Mouse (Mus musculus) mouse trophoblast stem cell (cell line): Measurements from ENCODE around the gene Sntg2.

Experiments used
- in situ Hi-C, 2 experiments: fragments of 300-500 bp; cut with MseI, MboI; formaldehyde crosslinking; loops; 2 replicates in 1 of 2; 3 replicates in 1 of 2; pipeline ENCODE4 v1.15.1; 2025

Sntg2 gene

DNA sequence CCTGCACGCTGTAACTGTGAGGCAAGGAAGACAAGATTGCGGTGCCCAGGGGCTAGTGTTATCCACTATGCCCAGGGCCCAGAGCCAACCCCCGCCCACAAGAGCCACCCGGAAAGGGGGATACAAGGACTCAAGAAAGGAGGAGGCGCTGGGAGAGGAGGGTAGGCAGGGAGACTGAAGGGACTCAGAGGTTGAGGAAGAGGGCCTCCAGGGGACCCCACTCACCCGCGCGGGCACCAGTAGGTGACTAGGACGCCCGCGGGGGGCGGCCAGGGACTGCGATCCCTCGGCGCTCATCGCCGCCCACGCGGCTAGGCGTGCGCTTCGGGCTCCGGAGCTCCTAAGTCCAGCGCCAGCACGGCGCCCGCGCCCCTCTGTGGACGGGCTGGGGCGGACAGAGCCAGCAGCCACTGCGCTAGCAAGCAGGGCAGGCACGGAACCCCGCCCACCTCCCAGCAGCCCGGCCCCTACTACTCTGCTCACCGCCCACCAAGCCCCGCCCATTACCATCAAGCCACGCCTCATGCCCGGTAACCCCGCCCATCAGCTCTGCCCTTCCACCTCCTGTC lies at the start of gene Sntg2:
TSS of gene Sntg2 (minus strand) at position 443 of the 569 bp plus-strand sequence.
- in situ Hi-C loops = loop anchor here in 1 of 2 experiments (10.0 to 25.0 kb wide), 2 partner anchors 318 to 461 kb away; no protein-coding TSS in a partner anchor

DNA sequence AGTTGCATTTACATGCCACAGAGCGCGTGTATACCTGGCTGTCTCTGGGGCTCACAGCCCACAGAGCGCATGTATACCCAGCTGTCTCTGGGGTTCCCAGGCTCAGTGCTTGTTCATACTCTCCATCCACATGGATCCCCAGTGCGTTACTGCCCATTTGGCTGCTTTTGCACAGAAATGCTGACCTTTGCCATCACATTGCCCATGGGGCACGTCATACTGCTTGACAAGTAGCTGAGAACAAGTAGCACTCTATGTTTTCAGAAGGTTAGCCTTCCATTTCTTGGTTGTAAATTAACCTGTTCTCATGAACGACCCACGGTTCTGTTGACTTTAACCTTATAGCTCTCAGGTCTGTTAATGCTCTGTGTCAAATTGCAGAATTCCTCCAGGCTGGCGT lies 43.4 kb upstream of the Sntg2 start:
- in situ Hi-C loops = no loop called here

DNA sequence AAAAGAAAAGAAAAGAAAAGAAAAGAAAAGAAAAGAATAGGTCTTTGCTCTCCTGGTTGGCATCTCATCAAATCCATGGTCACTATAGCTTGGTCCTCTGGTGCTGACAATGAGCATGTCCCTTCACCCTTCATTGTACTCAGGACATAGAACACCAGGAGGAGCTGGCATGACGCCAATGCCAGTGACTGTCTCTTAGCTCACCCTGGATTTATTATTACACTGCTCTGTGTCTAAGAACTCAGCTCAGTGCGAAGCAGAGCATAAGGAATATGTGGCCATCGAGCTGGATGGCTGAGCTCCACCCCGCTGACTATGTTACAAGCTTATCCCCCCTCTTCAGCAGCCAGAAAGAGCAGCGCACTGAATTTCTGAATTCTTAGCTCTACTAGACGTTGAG lies 42.8 kb upstream of the Sntg2 start:
- in situ Hi-C loops = no loop called here

GRCm38 (mm10) chr12:30402651-30403050 lies 29.5 kb upstream of the Sntg2 start:
- in situ Hi-C loops = no loop called here

DNA sequence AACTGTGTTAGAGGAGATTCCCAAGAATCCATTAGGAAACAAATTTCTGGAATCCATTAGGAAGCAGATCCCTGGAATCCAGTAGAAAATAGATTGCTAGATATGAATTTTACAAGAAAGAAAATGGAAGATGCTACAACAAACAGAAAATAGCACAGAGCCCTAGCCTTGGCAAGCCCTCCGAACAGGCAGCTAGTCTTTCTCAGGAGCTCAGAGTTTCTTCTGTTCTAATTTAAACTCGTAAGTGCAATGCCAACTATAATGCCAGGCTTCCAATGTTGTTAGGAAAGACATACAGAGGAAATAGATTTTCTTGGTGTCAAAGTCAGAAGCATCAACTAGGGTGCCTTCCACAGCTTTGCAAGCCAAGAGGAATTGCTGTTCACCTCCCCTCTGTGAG lies 27.4 kb upstream of the Sntg2 start:
- in situ Hi-C loops = no loop called here

DNA sequence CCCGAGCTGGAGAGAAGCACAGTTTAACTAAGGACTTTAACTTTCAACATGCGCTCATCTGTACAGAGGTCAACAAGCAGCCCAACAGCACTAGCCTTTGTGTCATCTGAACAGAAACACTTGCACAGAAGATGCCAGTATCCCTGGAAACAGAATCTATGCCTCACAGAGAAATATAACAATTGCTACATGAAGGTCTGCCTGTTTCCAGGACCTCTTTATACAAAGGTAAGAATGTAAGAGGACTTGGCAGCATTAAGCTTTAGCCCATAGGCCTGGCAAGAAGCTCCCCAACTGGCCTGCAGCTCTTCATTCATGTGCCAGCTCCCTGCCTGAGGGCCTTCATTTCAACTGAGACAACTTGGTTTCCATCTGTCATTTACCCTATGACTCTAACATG lies 26.9 kb upstream of the Sntg2 start:
- in situ Hi-C loops = no loop called here

DNA sequence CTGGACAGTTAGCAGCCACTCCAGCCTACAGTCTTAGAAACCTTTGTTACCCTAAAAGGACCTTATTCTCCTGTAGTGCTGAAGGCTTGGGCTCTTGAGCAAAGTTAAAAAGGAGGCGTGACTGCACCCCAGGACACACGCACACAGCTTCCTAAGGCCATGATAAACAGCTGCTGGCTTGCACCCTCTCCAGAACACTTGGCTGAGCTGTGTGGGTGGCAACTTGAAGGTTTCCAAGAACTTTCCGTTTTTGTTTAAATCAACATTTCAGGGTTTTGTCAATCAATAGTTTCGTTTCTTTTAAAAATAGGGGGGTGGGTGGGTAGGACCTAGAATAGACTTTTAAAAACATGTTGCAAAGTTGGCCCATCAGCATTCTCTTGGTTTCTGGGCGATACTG lies 882 bp downstream of the Sntg2 start:
- in situ Hi-C loops = loop anchor here in 1 of 2 experiments (10.0 to 25.0 kb wide), 2 partner anchors 317 to 460 kb away; no protein-coding TSS in a partner anchor

DNA sequence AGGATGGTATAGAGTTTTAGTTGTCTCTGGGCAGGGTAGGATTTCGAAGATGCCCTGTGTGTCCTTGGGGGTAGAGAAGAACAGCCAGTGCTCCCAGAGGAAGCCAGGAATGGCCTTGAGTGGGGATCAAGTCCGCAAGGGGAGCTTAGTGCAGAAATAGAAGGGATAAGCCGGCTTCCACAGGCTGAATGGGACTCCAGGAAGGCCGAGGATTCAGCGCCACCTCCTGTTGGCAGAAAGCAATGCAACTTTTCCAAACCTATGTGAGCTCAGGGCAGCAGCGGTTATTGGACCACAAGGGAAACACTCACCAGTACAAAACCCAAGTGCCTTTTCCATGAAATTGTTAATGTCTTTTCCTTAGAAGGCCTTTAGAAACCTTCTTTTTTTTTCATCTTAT lies 3.4 kb downstream of the Sntg2 start:
- in situ Hi-C loops = loop anchor here (5.0 to 25.0 kb wide), 3 partner anchors 167 to 457 kb away; no protein-coding TSS in a partner anchor

- in situ Hi-C loops = loop anchor here (5.0 to 25.0 kb wide), 3 partner anchors 167 to 457 kb away; no protein-coding TSS in a partner anchor
Measured at GRCm38 (mm10) chr12:30369141-30369540, 4.0 kb downstream of the Sntg2 start.

GRCm38 (mm10) chr12:30362306-30362705 lies 10.9 kb downstream of the Sntg2 start:
- in situ Hi-C loops = loop anchor here (10.0 to 25.0 kb wide), 2 partner anchors 308 to 450 kb away; no protein-coding TSS in a partner anchor

DNA sequence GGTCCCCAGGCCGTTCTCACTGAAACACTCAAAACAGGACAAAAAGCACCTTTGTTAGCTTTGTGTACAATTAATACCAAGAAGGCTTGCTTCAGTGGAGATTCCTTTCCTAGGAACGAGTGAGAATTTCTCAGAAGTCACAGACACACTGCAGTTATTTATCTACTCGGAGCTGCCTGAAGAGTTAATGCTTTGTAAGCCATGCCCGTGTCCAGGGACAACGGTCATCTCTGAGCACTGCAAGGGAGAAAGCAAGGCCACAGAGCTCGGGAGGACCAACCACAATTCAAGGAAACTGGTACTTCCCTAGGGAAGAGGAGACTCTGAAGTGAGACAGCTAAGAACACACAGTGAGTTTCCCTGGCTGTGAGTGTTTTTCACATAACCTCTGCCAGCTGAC lies 15.5 kb downstream of the Sntg2 start:
- in situ Hi-C loops = loop anchor here in 1 of 2 experiments (25.0 kb wide), 1 partner anchor 445 kb away; no protein-coding TSS in a partner anchor

- in situ Hi-C loops = loop anchor here in 1 of 2 experiments (25.0 kb wide), 1 partner anchor 440 kb away; no protein-coding TSS in a partner anchor
Measured at GRCm38 (mm10) chr12:30352393-30352792, 20.8 kb downstream of the Sntg2 start.

DNA sequence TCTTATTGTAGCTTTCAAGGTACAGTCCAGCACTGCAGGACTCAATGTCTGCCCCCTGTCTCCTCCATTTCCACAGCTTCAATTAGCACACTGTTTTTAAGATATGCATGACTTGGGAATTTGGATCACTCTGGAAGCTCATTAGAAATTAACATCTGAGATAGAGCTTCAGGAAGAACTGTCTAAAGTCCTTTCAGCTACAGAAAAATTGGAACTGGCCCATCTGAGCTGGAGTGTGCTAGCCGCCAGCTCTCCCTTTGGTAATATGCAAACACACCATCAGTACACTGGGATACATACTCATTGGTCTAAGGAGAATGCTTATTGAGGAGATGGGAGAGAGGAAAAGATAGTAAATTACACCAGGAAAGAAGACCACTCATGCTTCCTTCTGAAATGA lies 25.1 kb downstream of the Sntg2 start:
- in situ Hi-C loops = no loop called here

DNA sequence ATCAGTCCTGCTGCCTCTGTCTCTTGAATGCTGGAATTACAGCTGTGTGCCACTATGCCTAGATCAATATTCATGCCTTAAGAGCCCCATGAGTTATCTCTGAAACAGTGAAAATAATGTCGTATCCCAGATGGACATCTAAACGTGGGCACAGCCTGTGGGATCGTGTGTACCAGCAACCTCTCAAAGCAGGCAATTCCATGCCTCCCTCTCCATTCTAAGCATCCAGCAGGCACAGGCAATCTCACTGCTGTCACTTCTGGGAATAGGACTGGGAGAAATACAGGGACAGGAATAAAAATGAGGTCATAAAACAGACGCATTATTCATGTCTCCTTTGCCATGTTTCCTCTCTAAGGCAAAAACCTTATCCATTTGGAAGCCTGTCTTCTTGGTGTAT lies 25.9 kb downstream of the Sntg2 start:
- in situ Hi-C loops = no loop called here

- in situ Hi-C loops = no loop called here
Measured at GRCm38 (mm10) chr12:30344806-30345205, 28.4 kb downstream of the Sntg2 start.

DNA sequence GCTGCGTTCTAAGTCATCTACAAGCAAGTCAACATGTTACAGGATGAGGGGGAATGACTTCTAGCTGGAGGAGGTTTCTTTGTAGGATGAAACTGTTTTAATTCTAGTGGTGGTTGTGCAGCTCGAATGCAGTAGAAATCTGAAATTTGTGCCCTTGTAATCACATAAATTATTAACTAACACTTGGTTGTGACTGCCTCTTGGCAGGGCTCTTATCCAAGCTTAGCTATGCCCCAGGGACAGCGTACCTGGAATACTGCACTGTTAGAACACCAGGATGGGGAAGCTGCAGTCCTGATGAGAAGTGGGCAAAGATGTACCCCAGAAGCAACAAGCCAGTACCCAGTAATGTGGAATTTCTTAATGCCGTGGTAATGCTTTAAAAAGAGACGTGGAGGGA lies 36.9 kb downstream of the Sntg2 start:
- in situ Hi-C loops = no loop called here

GRCm38 (mm10) chr12:30334502-30334901 lies 38.7 kb downstream of the Sntg2 start:
- in situ Hi-C loops = no loop called here

- in situ Hi-C loops = no loop called here
Measured at GRCm38 (mm10) chr12:30317971-30318370, 55.2 kb downstream of the Sntg2 start.

DNA sequence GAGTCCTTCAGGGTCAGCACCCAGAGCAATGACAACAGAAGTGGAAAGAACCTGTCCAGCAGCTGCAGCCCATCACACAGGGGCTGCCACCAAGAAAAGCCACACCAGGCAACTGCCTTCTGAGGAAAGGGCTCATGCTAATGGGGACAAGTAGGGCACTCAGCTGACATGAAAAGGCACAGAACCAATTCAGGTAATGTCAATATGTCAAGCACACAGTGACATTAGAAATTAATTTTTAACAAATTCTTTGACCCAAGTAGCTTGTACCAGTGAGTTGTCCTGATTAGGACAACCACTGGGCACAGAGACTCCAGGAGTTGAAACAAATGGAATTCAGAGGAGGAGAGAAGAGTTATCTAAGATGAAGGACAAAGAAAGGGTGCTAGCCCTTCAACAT lies 60.2 kb downstream of the Sntg2 start:
- in situ Hi-C loops = no loop called here

- in situ Hi-C loops = no loop called here
Measured at GRCm38 (mm10) chr12:30308197-30308939, 64.8 kb downstream of the Sntg2 start.

- in situ Hi-C loops = no loop called here
Measured at GRCm38 (mm10) chr12:30292724-30293560, 80.2 kb downstream of the Sntg2 start.
